Comparison of ENCODE assay signal across 9 mouse cellular contexts in genomic region chr1:73265009-73265408, GRCm38 (mm10).
DNase-seq lines count a peak whose midpoint lies in the region; ATAC-seq and TF ChIP-seq lines count a peak whose summit lies in the region.
"Had no signal": no experiment of that assay in that cellular context is flagged by ENCODE, and none has a peak within 500 bp of the region (broad histone marks: within the 10 kb centered on the region; RNA-seq: fewer than 3 reads in every experiment).

No protein-coding gene starts in this region.

- TF ChIP-seq POLR2A in cerebellum, adult 2 months (IDR thresholded peaks at IDR 0.05; ENCODE audit: borderline replicate concordance, insufficient read depth, low read length) = no peak

- H3K4me1 ChIP-seq in heart, embryonic 12.5 days (replicated peaks) = peaks cover 17% of the 10 kb centered on the region; the same call in 1 of the 2 replicates
- peaks cover 4% of the 10 kb centered on the region for H3K4me1 ChIP-seq in cerebellum, adult 2 months (ENCODE audit: control insufficient read depth, insufficient read depth, low read length)
- H3K4me1 ChIP-seq in limb, embryonic 10.5 days = peaks cover 11% of the 10 kb centered on the region
- no peaks in the 10 kb centered on the region for H3K4me1 ChIP-seq in midbrain, embryonic 14.5 days (ENCODE audit: control insufficient read depth, insufficient read depth, low read length)

- no peak overlapping the region for H3K4me3 ChIP-seq in heart, embryonic 12.5 days
- H3K4me3 ChIP-seq in cerebellum, adult 2 months (replicated peaks; ENCODE audit: insufficient read depth, low read depth, low read length) = no peak overlapping the region
- no peak overlapping the region for H3K4me3 ChIP-seq in limb, embryonic 10.5 days
- no peak overlapping the region for H3K4me3 ChIP-seq in midbrain, embryonic 14.5 days (replicated peaks; ENCODE audit: low read depth, low read length)

- WGBS in heart, embryonic 12.5 days = 34% methylated on average over 4 of the region's 4 CpGs
- 42% methylated on average over 4 of the region's 4 CpGs for WGBS in cerebellum, adult 2 months
- 74% methylated on average over 4 of the region's 4 CpGs for WGBS in limb, embryonic 10.5 days
- 64% methylated on average over 4 of the region's 4 CpGs for WGBS in midbrain, embryonic 14.5 days

- peak; percentile 28 to 52 for DNase-seq in heart, adult 18-20 months
- DNase-seq in cerebellum, adult 2 months = peak; percentile 22 to 45
- DNase-seq in gastrocnemius, postnatal 10 days = peak; percentile 23
- no peak for DNase-seq in limb, embryonic 10.5 days (ENCODE audit: low spot score)
- DNase-seq in midbrain, embryonic 14.5 days = no peak
- DNase-seq in spleen, postnatal 10 days (ENCODE audit: low spot score in 2 of 2) = no peak
- no peak for DNase-seq in natural killer cell, adult 2 months (ENCODE audit: low spot score in 2 of 2)

- no peak overlapping the region for H3K9ac ChIP-seq in heart, embryonic 12.5 days
- H3K9ac ChIP-seq in midbrain, embryonic 14.5 days (replicated peaks; ENCODE audit: low read length) = no peak overlapping the region

- ATAC-seq in heart, embryonic 12.5 days (ENCODE audit: insufficient number of reproducible peaks, low FRiP score) = no peak
- no peak for ATAC-seq in midbrain, embryonic 14.5 days (ENCODE audit: low FRiP score, low TSS enrichment)

- TF ChIP-seq CTCF in cerebellum, adult 2 months (IDR thresholded peaks at IDR 0.05; ENCODE audit: borderline replicate concordance, insufficient read depth, low read depth, low read length) = no peak

- no peak overlapping the region for H3K4me2 ChIP-seq in heart, embryonic 12.5 days
- no peak overlapping the region for H3K4me2 ChIP-seq in midbrain, embryonic 14.5 days (ENCODE audit: low read length)
- H3K4me2 ChIP-seq: liver, embryonic 11.5 days had no signal

- no peaks in the 10 kb centered on the region for H3K27me3 ChIP-seq in heart, embryonic 12.5 days (replicated peaks)
- H3K27me3 ChIP-seq in cerebellum, adult 2 months (ENCODE audit: control insufficient read depth, insufficient read depth, low read length) = no peaks in the 10 kb centered on the region; the same call in 1 of the 2 replicates
- no peaks in the 10 kb centered on the region for H3K27me3 ChIP-seq in limb, embryonic 10.5 days (ENCODE audit: low read depth, poor library complexity, severe bottlenecking)
- H3K27me3 ChIP-seq in midbrain, embryonic 14.5 days (ENCODE audit: control insufficient read depth, insufficient read depth, low read length) = no peaks in the 10 kb centered on the region

- no peak overlapping the region for H3K27ac ChIP-seq in heart, embryonic 12.5 days (ENCODE audit: poor library complexity, severe bottlenecking)
- H3K27ac ChIP-seq in cerebellum, adult 2 months (ENCODE audit: insufficient read depth, low read length) = no peak overlapping the region
- peak overlapping the region; percentile 21; the same call in 1 of the 2 replicates for H3K27ac ChIP-seq in limb, embryonic 10.5 days
- no peak overlapping the region for H3K27ac ChIP-seq in midbrain, embryonic 14.5 days (replicated peaks; ENCODE audit: low read depth, low read length)

- H3K36me3 ChIP-seq in heart, embryonic 12.5 days = no peaks in the 10 kb centered on the region
- no peaks in the 10 kb centered on the region for H3K36me3 ChIP-seq in limb, embryonic 10.5 days
- H3K36me3 ChIP-seq in midbrain, embryonic 14.5 days (ENCODE audit: control insufficient read depth, insufficient read depth, low read length) = no peaks in the 10 kb centered on the region

- no peaks in the 10 kb centered on the region for H3K9me3 ChIP-seq in heart, embryonic 12.5 days (replicated peaks)
- H3K9me3 ChIP-seq in limb, embryonic 10.5 days (replicated peaks) = no peaks in the 10 kb centered on the region
- no peaks in the 10 kb centered on the region for H3K9me3 ChIP-seq in midbrain, embryonic 14.5 days (ENCODE audit: control insufficient read depth, low read length)

Comparison
In these comparisons a context has a peak if more than half of its experiments do, and no peak if none do; other contexts are left out.
1. DNase-seq: peak in heart, adult 18-20 months (2 of 2), cerebellum, adult 2 months (2 of 2) and gastrocnemius, postnatal 10 days (single experiment); none in limb, embryonic 10.5 days (single experiment), midbrain, embryonic 14.5 days (single experiment), spleen, postnatal 10 days (0 of 2) and natural killer cell, adult 2 months (0 of 2).